Mouse (Mus musculus): ENCODE measurements around the gene 1700016C15Rik. TPM values are rescaled to one million over a fixed set of nuclear protein-coding genes. Genes with fewer than 3 reads are reported as not detected.

The 1700016C15Rik gene
- polyA plus RNA-seq, 1 experiment from 2014 or later = not detected

DNA sequence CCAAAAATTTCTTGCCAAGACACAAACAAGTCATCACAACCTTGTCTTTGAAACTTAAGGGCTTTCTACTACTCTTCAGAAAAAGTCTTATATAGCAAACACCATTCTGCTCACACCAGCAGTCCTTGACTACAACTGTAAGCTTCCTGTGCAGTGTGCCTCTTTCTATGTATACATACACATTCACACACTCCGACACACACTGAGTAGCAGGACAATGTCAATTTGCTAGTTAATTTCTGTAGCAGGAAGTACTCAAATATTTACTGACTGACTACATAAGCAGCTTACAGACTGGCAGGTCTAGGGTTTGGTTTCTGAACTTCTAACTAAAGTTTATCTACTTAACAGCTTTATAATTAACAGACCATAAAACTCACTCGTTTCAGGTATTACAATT is 47.8 kb downstream of the 1700016C15Rik start:
- no peaks in the 10 kb centered on the region for H3K9me3 ChIP-seq (ENCODE audit: low read depth, low read length)
- H3K4me3 ChIP-seq (ENCODE audit: low read depth, low read length) = no peak overlapping the region
- WGBS = 54% methylated on average over 2 of the region's 2 CpGs
- H3K27ac ChIP-seq (ENCODE audit: low read depth) = no peak overlapping the region
- H3K4me2 ChIP-seq = no peak overlapping the region
- H3K27me3 ChIP-seq (ENCODE audit: insufficient read depth, low read length) = no peaks in the 10 kb centered on the region
- no peaks in the 10 kb centered on the region for H3K4me1 ChIP-seq (ENCODE audit: insufficient read depth)
- peaks cover 46% of the 10 kb centered on the region for H3K36me3 ChIP-seq (ENCODE audit: insufficient read depth)
- ATAC-seq (ENCODE audit: insufficient read depth) (no peak), DNase-seq (no peak)
- no peak overlapping the region for H3K9ac ChIP-seq
- TF ChIP-seq CTCF (IDR thresholded peaks at IDR 0.05; ENCODE audit: low read depth) = no peak

DNA sequence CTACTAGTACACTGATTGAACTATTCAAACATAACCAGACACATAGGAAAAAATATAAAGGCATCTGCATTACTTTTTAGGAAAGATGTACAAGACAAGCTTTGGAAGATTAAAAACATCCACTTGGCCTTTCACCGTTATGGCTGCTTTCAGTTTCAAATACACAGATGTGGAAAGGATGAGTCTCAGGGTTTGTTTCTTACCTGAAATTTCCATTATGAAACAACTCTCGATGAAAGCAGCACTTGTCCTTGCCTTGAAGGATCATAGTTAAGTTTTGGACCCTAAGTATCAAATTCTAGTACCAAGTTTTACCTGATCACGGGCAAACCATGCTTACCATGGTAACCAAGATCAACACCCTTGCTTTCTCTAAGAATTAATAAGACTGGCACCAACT is 63.2 kb downstream of the 1700016C15Rik start:
- TF ChIP-seq CTCF (IDR thresholded peaks at IDR 0.05; ENCODE audit: low read depth) = no peak
- no peak overlapping the region for H3K4me3 ChIP-seq (ENCODE audit: low read depth, low read length)
- ATAC-seq (ENCODE audit: insufficient read depth) = no peak
- no peaks in the 10 kb centered on the region for H3K27me3 ChIP-seq (ENCODE audit: insufficient read depth, low read length)
- H3K27ac ChIP-seq (ENCODE audit: low read depth) = no peak overlapping the region
- no peak overlapping the region for H3K4me2 ChIP-seq
- H3K4me1 ChIP-seq (ENCODE audit: insufficient read depth) = 0 out of 2 replicates have a peak, but pooled peaks cover 5% of the 10 kb centered on the region
- H3K9ac ChIP-seq = no peak overlapping the region
- DNase-seq = no peak
- no peaks in the 10 kb centered on the region for H3K36me3 ChIP-seq (ENCODE audit: insufficient read depth)
- WGBS = 88% methylated on average over 3 of the region's 3 CpGs
- H3K9me3 ChIP-seq (ENCODE audit: low read depth, low read length) = peaks cover 4% of the 10 kb centered on the region; the same call in 1 of the 2 replicates

DNA sequence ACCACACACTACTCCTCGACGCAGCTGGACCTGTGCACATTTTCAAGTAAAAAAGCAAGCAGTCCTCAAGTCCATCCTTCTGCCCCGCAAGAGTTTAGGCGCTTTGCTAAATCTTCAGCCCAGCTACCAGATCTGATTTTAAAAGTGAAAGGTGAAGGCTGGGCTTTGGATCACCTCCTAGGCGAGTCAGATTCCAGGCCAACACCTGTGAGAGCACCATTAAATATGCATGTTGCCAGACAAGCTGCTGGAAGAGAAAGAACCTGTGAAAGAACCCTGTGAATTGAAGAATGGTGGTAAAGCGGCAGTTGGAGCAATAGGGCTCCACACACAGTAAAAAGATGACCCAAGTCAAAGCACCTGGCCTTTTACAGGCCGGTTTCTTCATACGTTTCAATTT is 65.3 kb downstream of the 1700016C15Rik start:
- no peaks in the 10 kb centered on the region for H3K27me3 ChIP-seq (ENCODE audit: insufficient read depth, low read length)
- ATAC-seq (ENCODE audit: insufficient read depth) = no peak
- H3K4me2 ChIP-seq = peak overlapping the region; percentile 81
- H3K36me3 ChIP-seq (ENCODE audit: insufficient read depth) = no peaks in the 10 kb centered on the region
- H3K4me1 ChIP-seq (ENCODE audit: insufficient read depth) = 0 out of 2 replicates have a peak, but pooled peaks cover 5% of the 10 kb centered on the region
- peak overlapping the region; percentile 90 for H3K9ac ChIP-seq
- peak overlapping the region; percentile 88 for H3K4me3 ChIP-seq (ENCODE audit: low read depth, low read length)
- WGBS = 6% methylated on average over 8 of the region's 8 CpGs
- no peak overlapping the region for H3K27ac ChIP-seq (ENCODE audit: low read depth)
- DNase-seq = peak; percentile 19
- H3K9me3 ChIP-seq (ENCODE audit: low read depth, low read length) = peaks cover under 1% of the 10 kb centered on the region; the same call in 1 of the 2 replicates
- no peak for TF ChIP-seq CTCF (IDR thresholded peaks at IDR 0.05; ENCODE audit: low read depth)

GRCm38 (mm10) chr1:177795421-177796192 is 66.0 kb downstream of the 1700016C15Rik start:
- Histone ChIP-seq H3K9me3 (ENCODE audit: low read depth, low read length) (no peaks in the 10 kb centered on the region), H3K4me3 (ENCODE audit: low read depth, low read length) (peak overlapping the region; percentile 88), H3K36me3 (ENCODE audit: insufficient read depth) (no peaks in the 10 kb centered on the region), H3K9ac (peak overlapping the region; percentile 90), H3K4me2 (peak overlapping the region; percentile 81), H3K27ac (ENCODE audit: low read depth) (peak overlapping the region; percentile 97), H3K27me3 (ENCODE audit: insufficient read depth, low read length) (no peaks in the 10 kb centered on the region), H3K4me1 (ENCODE audit: insufficient read depth) (0 out of 2 replicates have a peak, but pooled peaks cover 5% of the 10 kb centered on the region)
- peak; percentile 73 for DNase-seq
- peak; percentile 56 for ATAC-seq (ENCODE audit: insufficient read depth)
- TF ChIP-seq CTCF (IDR thresholded peaks at IDR 0.05; ENCODE audit: low read depth) = no peak
- under 1% methylated on average over 41 of the region's 41 CpGs for WGBS

DNA sequence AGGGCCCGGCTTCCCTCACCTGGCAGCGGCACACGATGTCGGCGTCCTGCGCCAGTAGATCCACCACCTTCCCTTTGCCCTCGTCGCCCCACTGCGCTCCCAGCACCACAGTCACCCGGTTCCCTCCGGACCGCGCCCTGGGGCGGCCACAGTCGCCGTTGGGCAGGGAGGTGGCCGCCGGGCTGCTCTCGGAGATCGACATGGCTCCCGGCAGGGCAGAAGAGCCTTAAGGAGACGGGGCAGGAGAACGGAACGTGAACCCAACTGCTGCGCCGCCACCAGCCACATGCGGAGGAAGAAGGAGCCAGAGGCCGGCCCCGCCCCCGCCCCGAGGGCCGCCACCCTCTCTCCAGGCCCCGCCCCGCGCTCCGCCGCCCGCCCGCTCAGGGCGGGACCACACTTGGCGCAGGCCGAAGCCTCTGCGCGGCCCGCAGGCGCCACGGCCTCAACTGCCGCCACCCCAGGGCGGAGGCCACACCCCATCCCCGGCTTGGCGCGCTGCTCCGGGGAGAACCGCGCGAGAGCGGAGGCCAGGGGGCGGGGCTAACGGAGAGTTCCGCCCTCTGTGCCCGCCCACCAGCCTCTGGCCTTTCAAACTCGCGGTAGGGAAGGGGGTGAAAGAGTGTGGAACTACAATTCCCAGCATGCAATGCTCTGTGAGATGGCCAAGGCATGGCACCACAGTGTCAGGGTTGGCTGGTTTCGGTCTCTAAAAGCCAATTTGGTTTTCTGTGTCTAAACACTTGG is 66.8 kb downstream of the 1700016C15Rik start, which contains the start of gene Adss:
Adss (minus strand) TSS at position 319 of the 747 bp plus-strand sequence.
- peak; percentile 99 for ATAC-seq (ENCODE audit: insufficient read depth)
- WGBS = under 1% methylated on average over 57 of the region's 64 CpGs
- Histone ChIP-seq H3K4me2 (peak within 1 kb of the TSS; percentile 81), H3K27ac (ENCODE audit: low read depth) (peak within 1 kb of the TSS; percentile 97), H3K36me3 (ENCODE audit: insufficient read depth) (no peaks in the 10 kb centered on the region), H3K4me1 (ENCODE audit: insufficient read depth) (0 out of 2 replicates have a peak, but pooled peaks cover 5% of the 10 kb centered on the region), H3K9ac (peak within 1 kb of the TSS; percentile 90), H3K4me3 (ENCODE audit: low read depth, low read length) (peak within 1 kb of the TSS; percentile 88), H3K9me3 (ENCODE audit: low read depth, low read length) (no peaks in the 10 kb centered on the region), H3K27me3 (ENCODE audit: insufficient read depth, low read length) (no peaks in the 10 kb centered on the region)
- no peak for TF ChIP-seq CTCF (IDR thresholded peaks at IDR 0.05; ENCODE audit: low read depth)
- peak; percentile 99 for DNase-seq

DNA sequence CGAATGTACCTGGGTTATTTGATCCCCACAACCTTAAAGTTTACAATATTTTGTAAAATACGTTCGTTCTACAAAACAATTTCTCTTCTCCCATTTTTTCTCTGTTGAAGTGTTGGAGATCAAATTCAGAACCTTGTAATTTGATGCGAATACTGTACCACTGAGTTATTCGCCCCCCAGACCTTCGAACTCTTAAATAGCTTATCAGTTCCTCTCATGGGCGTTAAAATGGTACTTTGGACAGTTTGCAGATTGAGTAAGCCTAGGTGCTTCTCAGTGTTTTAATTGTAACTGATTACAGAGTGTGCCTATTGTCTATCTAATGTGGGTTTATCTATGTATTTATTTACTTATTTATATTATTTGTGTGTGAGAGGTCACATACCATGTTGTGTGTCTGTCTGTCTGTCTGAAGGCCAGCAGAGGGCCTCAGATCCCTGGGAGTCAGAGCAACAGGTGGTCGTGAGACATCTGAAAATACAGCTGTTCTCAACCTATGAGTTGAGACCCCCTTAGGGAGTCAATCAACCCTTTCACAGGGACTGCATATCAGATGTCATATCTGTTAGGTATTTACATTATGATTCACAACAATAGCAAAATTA is 67.6 kb downstream of the 1700016C15Rik start:
- H3K4me1 ChIP-seq (ENCODE audit: insufficient read depth) = 0 out of 2 replicates have a peak, but pooled peaks cover 5% of the 10 kb centered on the region
- DNase-seq (no peak), ATAC-seq (ENCODE audit: insufficient read depth) (no peak)
- H3K4me2 ChIP-seq = peak overlapping the region; percentile 49
- H3K27ac ChIP-seq (ENCODE audit: low read depth) = no peak overlapping the region
- WGBS = 61% methylated on average over 8 of the region's 8 CpGs
- no peak overlapping the region for H3K4me3 ChIP-seq (ENCODE audit: low read depth, low read length)
- no peaks in the 10 kb centered on the region for H3K9me3 ChIP-seq (ENCODE audit: low read depth, low read length)
- 0 out of 2 replicates have a peak, but pooled peaks have one; percentile 22 for TF ChIP-seq CTCF (IDR thresholded peaks at IDR 0.05; ENCODE audit: low read depth)
- no peaks in the 10 kb centered on the region for H3K36me3 ChIP-seq (ENCODE audit: insufficient read depth)
- H3K27me3 ChIP-seq (ENCODE audit: insufficient read depth, low read length) = no peaks in the 10 kb centered on the region
- no peak overlapping the region for H3K9ac ChIP-seq

Other genes starting within 250 kb of the 1700016C15Rik start
- gene Adss, start 66.7 kb downstream of the 1700016C15Rik start, polyA plus RNA-seq (2014; fragmentation: Nextera tagmentation; extraction: Ambion mirVana) = 63.1 and 64.2 TPM in 2 replicates